Mouse (Mus musculus) c-Kit-positive CD71-positive TER-119-negative erythroid progenitor cells, embryonic 14.5 days (primary cell): ENCODE results near the gene Ubash3b.

Source experiments
- DNase-seq: peaks from one replicate; pipeline ENCODE4 v3.0.0-alpha.2; 2013; ENCODE audit warnings: low read depth

Gene Ubash3b

GRCm38 (mm10) chr9:41166886-41167285, 5.4 kb upstream of the Ubash3b start:
- DNase-seq: no peak

GRCm38 (mm10) chr9:41162363-41162762, 866 bp upstream of the Ubash3b start:
- DNase-seq: no peak

GRCm38 (mm10) chr9:41160536-41161176, 841 bp downstream of the Ubash3b start:
- DNase-seq: no peak

GRCm38 (mm10) chr9:41159223-41159622, 2.3 kb downstream of the Ubash3b start:
- no peak for DNase-seq

GRCm38 (mm10) chr9:41157872-41158567, 3.5 kb downstream of the Ubash3b start:
- DNase-seq: no peak

- DNase-seq: no peak
Measured at GRCm38 (mm10) chr9:41157020-41157871, 4.3 kb downstream of the Ubash3b start.

- no peak for DNase-seq
Measured at GRCm38 (mm10) chr9:41156720-41157019, 4.8 kb downstream of the Ubash3b start.

- DNase-seq: no peak
Measured at GRCm38 (mm10) chr9:41156006-41156719, 5.3 kb downstream of the Ubash3b start.

GRCm38 (mm10) chr9:41153979-41154378, 7.5 kb downstream of the Ubash3b start:
- no peak for DNase-seq

- no peak for DNase-seq
Measured at GRCm38 (mm10) chr9:41153050-41153449, 8.4 kb downstream of the Ubash3b start.

- no peak for DNase-seq
Measured at GRCm38 (mm10) chr9:41151491-41151890, 10.0 kb downstream of the Ubash3b start.

- no peak for DNase-seq
Measured at GRCm38 (mm10) chr9:41149896-41150295, 11.6 kb downstream of the Ubash3b start.

GRCm38 (mm10) chr9:41149079-41149676, 12.3 kb downstream of the Ubash3b start:
- DNase-seq: no peak

- no peak for DNase-seq
Measured at GRCm38 (mm10) chr9:41148600-41148999, 12.9 kb downstream of the Ubash3b start.

- no peak for DNase-seq
Measured at GRCm38 (mm10) chr9:41147203-41147842, 14.2 kb downstream of the Ubash3b start.

- DNase-seq: no peak
Measured at GRCm38 (mm10) chr9:41143825-41144224, 17.7 kb downstream of the Ubash3b start.

GRCm38 (mm10) chr9:41143115-41143514, 18.4 kb downstream of the Ubash3b start:
- DNase-seq: no peak

- no peak for DNase-seq
Measured at GRCm38 (mm10) chr9:41141026-41141425, 20.5 kb downstream of the Ubash3b start.

GRCm38 (mm10) chr9:41138987-41139808, 22.3 kb downstream of the Ubash3b start:
- no peak for DNase-seq

- DNase-seq: no peak
Measured at GRCm38 (mm10) chr9:41136691-41137467, 24.6 kb downstream of the Ubash3b start.
